Mouse (Mus musculus) myocyte (in vitro differentiated cells): Measurements from ENCODE around the gene Maats1.

Experiments
- MYOG ChIP-seq, 3 experiments: IDR thresholded peaks; one replicate each; pipeline ENCODE4 v1.6.1; 2011; ENCODE audit warnings: control low read depth in 2 of 3, low read depth in 2 of 3, mild to moderate bottlenecking in 2 of 3; ENCODE audit not compliant: insufficient read length in 2 of 3, control insufficient read depth in 1 of 3, insufficient read depth in 1 of 3
- POLR2A ChIP-seq: IDR thresholded peaks from one replicate; pipeline ENCODE4 v1.6.1; 2011; ENCODE audit warnings: low read depth, mild to moderate bottlenecking, control low read depth, moderate library complexity; ENCODE audit not compliant: insufficient read length
- POLR2AphosphoS2 ChIP-seq: IDR thresholded peaks from one replicate; pipeline ENCODE4 v1.6.1; 2011; ENCODE audit warnings: low read depth, control low read depth; ENCODE audit not compliant: insufficient read length

DNA sequence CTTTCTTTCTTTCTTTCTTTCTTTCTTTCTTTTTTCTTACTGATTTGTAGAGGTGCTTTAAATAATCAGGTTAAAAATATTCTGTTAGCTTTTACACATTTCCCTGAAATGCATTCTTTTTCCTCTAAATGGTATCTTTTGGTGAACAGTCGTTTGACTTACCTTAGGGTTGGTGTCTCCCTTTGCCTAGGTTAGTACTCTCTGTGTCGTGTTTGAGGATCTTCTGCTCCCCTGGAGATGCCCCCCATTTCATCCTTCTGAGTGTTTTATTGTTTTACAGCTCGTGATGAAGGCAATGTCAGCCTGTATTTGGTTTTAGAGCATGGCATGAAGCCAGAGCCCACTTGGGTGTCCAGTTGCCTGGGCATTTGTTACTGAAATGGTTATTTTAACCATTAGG lies 37.5 kb upstream of the Maats1 start:
- TF ChIP-seq POLR2A (no peak), MYOG (IDR thresholded peaks at IDR 0.05; ENCODE audit: control insufficient read depth in 1 of 3, insufficient read depth in 1 of 3, insufficient read length in 2 of 3, low read depth in 2 of 3) (no peak), POLR2AphosphoS2 (no peak)
